Mouse (Mus musculus) testis, adult 2 months (tissue): ENCODE data around the gene Ddn. TPM values are rescaled to one million over a fixed set of nuclear protein-coding genes. Genes with fewer than 3 reads are reported as not detected.
"Not testable (repeated sequence)": the region's sequence is repeated elsewhere in the genome, so short reads cannot be mapped to it uniquely, and the experiment has no call there.

Experiments
- H3K27ac ChIP-seq: fragments of 200-500 bp; 2 replicates; pipeline ENCODE4 v1.5.1; 2012; ENCODE audit warnings: low read depth, low read length; ENCODE audit not compliant: control insufficient read depth, insufficient read depth
- H3K27me3 ChIP-seq: fragments of 200-500 bp; 2 replicates; pipeline ENCODE4 v1.6.1; 2012; ENCODE audit warnings: mild to moderate bottlenecking, low read length, moderate library complexity; ENCODE audit not compliant: control insufficient read depth, insufficient read depth
- H3K36me3 ChIP-seq: fragments of 200-500 bp; 2 replicates; pipeline ENCODE4 v1.6.1; 2012; ENCODE audit warnings: mild to moderate bottlenecking, low read length; ENCODE audit not compliant: control insufficient read depth, insufficient read depth
- H3K4me1 ChIP-seq: fragments of 200-500 bp; 2 replicates; pipeline ENCODE4 v1.6.1; 2012; ENCODE audit warnings: low read length; ENCODE audit not compliant: control insufficient read depth, insufficient read depth
- H3K4me3 ChIP-seq: fragments of 200-500 bp; 2 replicates; pipeline ENCODE4 v1.5.1; 2012; ENCODE audit warnings: low read depth, mild to moderate bottlenecking, low read length, moderate library complexity, mixed read lengths; ENCODE audit not compliant: control insufficient read depth
- CTCF ChIP-seq: fragments of 200-500 bp; IDR thresholded peaks from 2 replicates; pipeline ENCODE4 v1.5.1; 2012; ENCODE audit warnings: low read depth, mild to moderate bottlenecking, inconsistent platforms, low read length, moderate library complexity; ENCODE audit not compliant: control insufficient read depth, insufficient read depth, insufficient replicate concordance
- POLR2A ChIP-seq: fragments of 200-500 bp; IDR thresholded peaks from 2 replicates; pipeline ENCODE4 v1.6.1; 2012; ENCODE audit warnings: low read depth, mild to moderate bottlenecking, inconsistent platforms, low read length, moderate library complexity; ENCODE audit not compliant: control insufficient read depth
- polyA plus RNA-seq: library from polyadenylated mRNA; depleted of rRNA; stranded (reverse); fragments of >200 nt; gene quantifications from 2 replicates; pipeline ENCODE4 v1.2.3, GENCODE M21; 2012

Ddn gene
- polyA plus RNA-seq, 1 experiment = 0.02 TPM

GRCm38 (mm10) chr15:98812741-98813424 is 3.6 kb upstream of the Ddn start:
- no peaks in the 10 kb centered on the region for H3K27me3 ChIP-seq
- peaks cover 4% of the 10 kb centered on the region; the same call in 1 of the 2 replicates for H3K4me1 ChIP-seq
- TF ChIP-seq POLR2A = no peak
- no peak for TF ChIP-seq CTCF
- H3K36me3 ChIP-seq = no peaks in the 10 kb centered on the region; the same call in 1 of the 2 replicates
- no peak overlapping the region for H3K4me3 ChIP-seq
- no peak overlapping the region for H3K27ac ChIP-seq

- not testable (repeated sequence) for H3K27me3 ChIP-seq, H3K27ac ChIP-seq, H3K36me3 ChIP-seq, H3K4me3 ChIP-seq
- peaks cover 23% of the 10 kb centered on the region for H3K4me1 ChIP-seq
Observed at GRCm38 (mm10) chr15:98810212-98810611, 922 bp upstream of the Ddn start.

- peaks cover 3% of the 10 kb centered on the region; the same call in 1 of the 2 replicates for H3K27me3 ChIP-seq
- TF ChIP-seq POLR2A (no peak), CTCF (no peak)
- no peak overlapping the region for H3K4me3 ChIP-seq
- H3K4me1 ChIP-seq = peaks cover 30% of the 10 kb centered on the region
- no peaks in the 10 kb centered on the region for H3K36me3 ChIP-seq
- no peak overlapping the region for H3K27ac ChIP-seq
Observed at GRCm38 (mm10) chr15:98808651-98809134, 597 bp downstream of the Ddn start.

- Histone ChIP-seq H3K4me3 (no peak overlapping the region), H3K36me3 (no peaks in the 10 kb centered on the region), H3K27ac (no peak overlapping the region), H3K27me3 (peaks cover 3% of the 10 kb centered on the region; the same call in 1 of the 2 replicates), H3K4me1 (peaks cover 30% of the 10 kb centered on the region)
- TF ChIP-seq CTCF = no peak
Observed at GRCm38 (mm10) chr15:98807895-98808650, 1.2 kb downstream of the Ddn start.

- Histone ChIP-seq H3K27ac (no peak overlapping the region), H3K36me3 (no peaks in the 10 kb centered on the region), H3K4me1 (peaks cover 30% of the 10 kb centered on the region), H3K27me3 (peaks cover 3% of the 10 kb centered on the region; the same call in 1 of the 2 replicates), H3K4me3 (no peak overlapping the region)
- TF ChIP-seq CTCF = no peak
- TF ChIP-seq POLR2A = no peak
Observed at GRCm38 (mm10) chr15:98806809-98807770, 2.2 kb downstream of the Ddn start.

GRCm38 (mm10) chr15:98806071-98806808 is 3.0 kb downstream of the Ddn start:
- H3K4me1 ChIP-seq = peaks cover 30% of the 10 kb centered on the region
- H3K27me3 ChIP-seq = peaks cover 3% of the 10 kb centered on the region; the same call in 1 of the 2 replicates
- no peaks in the 10 kb centered on the region for H3K36me3 ChIP-seq
- H3K27ac ChIP-seq = no peak overlapping the region
- no peak overlapping the region; the same call in 1 of the 2 replicates for H3K4me3 ChIP-seq
- no peak for TF ChIP-seq CTCF
- TF ChIP-seq POLR2A = no peak
